Mouse (Mus musculus): ENCODE measurements around the gene Olfr1008.
A peak's percentile ranks its signal among the peaks of the same experiment; 100 is the strongest.
"Not testable (repeated sequence)": the region's sequence is repeated elsewhere in the genome, so short reads cannot be mapped to it uniquely, and the experiment has no call there.

The Olfr1008 gene

GRCm38 (mm10) chr2:85689131-85689530 is at the start of gene Olfr1008:
TSS of gene Olfr1008 (plus strand) at chr2:85689431.
- DNase-seq, result no peak

- DNase-seq, result no peak
Observed at GRCm38 (mm10) chr2:85650604-85651003, 38.6 kb upstream of the Olfr1008 start, which contains the start of gene Olfr1002. TSS of gene Olfr1002 (minus strand) at chr2:85650704.

GRCm38 (mm10) chr2:85664355-85664754 is 24.9 kb upstream of the Olfr1008 start, which contains the start of gene Olfr154:
TSS of gene Olfr154 (minus strand) at chr2:85664455.
- DNase-seq, result not testable (repeated sequence)

GRCm38 (mm10) chr2:85678667-85679066 is 10.6 kb upstream of the Olfr1008 start, which contains the start of gene Olfr1006:
TSS of gene Olfr1006 (minus strand) at chr2:85678767.
- DNase-seq, result no peak

DNA sequence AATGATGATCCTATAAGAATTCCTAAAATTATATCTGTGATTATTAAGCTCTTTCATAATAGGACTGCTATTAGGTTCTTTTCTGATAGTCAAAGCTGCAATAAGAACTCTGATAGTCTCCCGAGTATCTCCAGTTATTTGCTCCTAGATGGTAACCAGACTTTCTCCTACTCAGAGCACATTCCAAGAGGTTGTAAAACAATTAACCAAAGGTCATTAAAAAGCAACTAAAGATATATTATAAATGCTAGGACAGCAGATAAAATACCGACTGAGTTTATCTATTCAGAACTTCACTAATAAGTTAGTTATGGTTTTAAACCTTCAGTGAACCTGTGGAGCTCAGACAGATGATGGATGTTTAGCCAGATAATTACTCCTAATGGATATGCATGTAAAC is 21.4 kb downstream of the Olfr1008 start:
- not testable (repeated sequence) for DNase-seq

DNA sequence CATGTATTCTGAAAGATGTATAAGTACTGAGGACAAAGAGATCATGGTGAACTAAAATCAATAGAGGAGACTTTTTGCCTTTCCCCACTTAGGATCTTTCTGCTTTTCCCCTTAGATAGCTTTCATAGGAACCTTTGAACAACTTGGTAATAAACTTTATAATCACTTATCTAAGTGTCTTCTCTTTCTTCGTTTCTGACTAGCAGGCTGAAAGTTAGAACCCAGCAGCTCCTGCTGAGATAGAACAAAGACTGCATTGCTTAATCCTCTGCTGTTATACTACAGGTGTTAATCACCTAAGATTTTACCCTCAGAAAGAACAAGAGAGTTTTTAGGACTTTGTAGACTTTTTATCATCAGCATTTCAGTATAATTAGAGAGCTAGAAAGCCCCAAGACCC is 21.9 kb downstream of the Olfr1008 start:
- no peak for DNase-seq

DNA sequence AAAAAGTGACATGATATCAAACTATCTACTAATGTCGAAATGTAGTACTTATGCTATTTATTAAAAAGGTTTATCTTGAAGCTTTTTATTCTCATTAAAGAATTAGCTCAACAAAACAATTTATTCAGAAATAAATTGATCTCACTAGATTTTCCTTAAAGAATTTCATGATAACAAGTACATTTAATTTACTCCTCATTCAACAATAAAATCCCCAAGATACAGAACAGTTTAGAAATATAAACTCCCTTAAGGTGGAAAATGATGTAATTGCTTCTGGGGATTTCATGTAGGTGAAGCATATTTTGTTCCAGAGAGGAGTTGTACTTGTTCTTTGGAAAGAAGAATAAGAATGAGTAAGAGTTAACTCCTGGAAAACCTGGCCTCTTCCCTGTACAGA is 25.9 kb downstream of the Olfr1008 start, which contains the start of gene Olfr1009:
Gene Olfr1009 (plus strand): TSS at position 301 of the 400 bp plus-strand sequence.
- no peak for DNase-seq

DNA sequence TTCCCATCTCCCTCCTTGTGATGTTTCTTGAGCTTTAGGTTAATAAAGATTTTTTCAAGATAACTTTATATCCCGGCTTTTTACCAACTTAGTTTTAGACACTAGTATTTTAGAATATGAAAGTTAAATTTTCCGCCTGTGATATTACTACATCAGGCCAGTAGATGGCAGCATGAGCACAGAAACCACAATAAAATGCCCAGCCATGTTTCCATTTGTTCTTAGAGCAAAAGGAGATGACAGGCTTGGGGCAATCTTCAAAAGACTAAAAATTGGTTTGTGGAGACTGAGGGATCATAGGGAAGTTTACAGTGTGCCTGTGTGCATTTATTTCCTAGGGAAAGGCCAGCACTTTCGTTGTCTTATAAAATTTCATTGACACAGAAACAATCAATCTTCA is 36.6 kb downstream of the Olfr1008 start:
- DNase-seq, result peak; percentile 15
